Mouse (Mus musculus): ENCODE data around the gene Adgra1.

DNA sequence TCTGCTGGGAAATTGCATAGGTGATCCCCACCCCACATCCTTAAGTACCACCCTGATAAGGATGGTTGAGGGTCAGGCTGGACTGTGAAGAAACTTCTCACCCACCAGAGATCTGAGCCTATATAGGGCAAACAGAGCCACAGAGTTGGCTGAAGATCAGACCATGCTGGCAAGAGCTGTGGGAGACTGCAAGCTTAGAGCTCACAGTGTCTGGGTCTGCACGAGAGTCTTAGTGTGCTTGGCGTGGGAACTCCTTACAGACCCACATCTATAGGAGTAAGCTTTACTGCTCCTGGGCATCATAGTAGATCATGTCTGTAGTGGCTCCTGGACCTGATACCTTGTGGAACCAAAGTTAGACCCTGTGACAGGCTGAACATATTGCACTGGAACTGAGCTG lies 64.6 kb downstream of the Adgra1 start:
- TF ChIP-seq TAL1 (IDR thresholded peaks at IDR 0.05; ENCODE audit: low read length) (no peak), GATA1 (IDR thresholded peaks at IDR 0.05; ENCODE audit: low read length) (no peak)

Data from erythroblast, embryonic 14.5 days (primary cell).